Mouse (Mus musculus) MEL (cell line): ENCODE data around the gene Catsper4. TPM values are rescaled to one million over a fixed set of nuclear protein-coding genes. Genes with fewer than 3 reads are reported as not detected.

Experiments
- DNase-seq: peaks from one replicate; pipeline ENCODE4 v3.0.0; 2011; ENCODE audit warnings: low read depth, low spot score
- H3K27ac ChIP-seq: 2 replicates; pipeline ENCODE4 v1.5.1; 2012; ENCODE audit warnings: low read depth, mild to moderate bottlenecking, control low read depth, low read length, moderate library complexity; ENCODE audit not compliant: control insufficient read depth
- H3K27me3 ChIP-seq, 2 experiments: fragments of 150-350 bp in 1 of 2; sonication (generic) in 1 of 2; 2 replicates each; pipeline ENCODE4 v1.6.1; 2012; ENCODE audit warnings: low read length in 2 of 2, mild to moderate bottlenecking in 2 of 2, improper control_type of control experiment in 1 of 2, moderate library complexity in 1 of 2; ENCODE audit not compliant: insufficient read depth in 2 of 2, control insufficient read depth in 1 of 2
- H3K36me3 ChIP-seq, 2 experiments: 2 replicates each; pipeline ENCODE4 v1.6.1; 2012 to 2014; ENCODE audit warnings: low read length in 2 of 2, improper control_type of control experiment in 1 of 2, inconsistent platforms in 1 of 2, mild to moderate bottlenecking in 1 of 2; ENCODE audit not compliant: insufficient read depth in 2 of 2, control insufficient read depth in 1 of 2
- H3K4me1 ChIP-seq, 2 experiments: fragments of 150-350 bp in 1 of 2; sonication (generic) in 1 of 2; 2 replicates each; pipeline ENCODE4 v1.6.1; 2012; ENCODE audit warnings: low read length in 2 of 2, improper control_type of control experiment in 1 of 2, mild to moderate bottlenecking in 1 of 2; ENCODE audit not compliant: insufficient read depth in 2 of 2, control insufficient read depth in 1 of 2
- H3K4me3 ChIP-seq, 2 experiments: fragments of 150-350 bp in 1 of 2; sonication (generic) in 1 of 2; 2 replicates each; pipeline ENCODE4 v1.5.1; 2012; ENCODE audit warnings: low read depth in 2 of 2, low read length in 2 of 2, mild to moderate bottlenecking in 2 of 2, moderate library complexity in 2 of 2, control low read depth in 1 of 2, improper control_type of control experiment in 1 of 2; ENCODE audit not compliant: control insufficient read depth in 1 of 2, insufficient read depth in 1 of 2
- H3K79me2 ChIP-seq: 2 replicates; pipeline ENCODE4 v1.6.1; 2012; ENCODE audit warnings: mild to moderate bottlenecking, low read length, moderate library complexity; ENCODE audit not compliant: control insufficient read depth, poor library complexity, insufficient read depth
- H3K9ac ChIP-seq: 2 replicates; pipeline ENCODE4 v1.6.1; 2012; ENCODE audit warnings: low read depth, mild to moderate bottlenecking, control low read depth, low read length, moderate library complexity; ENCODE audit not compliant: control insufficient read depth, poor library complexity, severe bottlenecking
- H3K9me3 ChIP-seq: fragments of 150-350 bp; sonication (generic); replicated peaks from 2 replicates; pipeline ENCODE4 v1.6.1; 2012; ENCODE audit warnings: mild to moderate bottlenecking, low read length, improper control_type of control experiment, moderate library complexity; ENCODE audit not compliant: insufficient read depth
- BHLHE40 ChIP-seq: IDR thresholded peaks from 2 replicates; pipeline ENCODE4 v1.6.1; 2012; ENCODE audit warnings: low read depth, mild to moderate bottlenecking, inconsistent platforms, low read length, improper control_type of control experiment, borderline replicate concordance
- CHD2 ChIP-seq: IDR thresholded peaks from 2 replicates; pipeline ENCODE4 v1.6.1; 2011; ENCODE audit warnings: low read length, improper control_type of control experiment
- CTCF ChIP-seq, 3 experiments: IDR thresholded peaks in 2 of 3; conservative IDR thresholded peaks in 1 of 3; 2 replicates each; pipeline ENCODE4 v1.5.1; 2011 to 2012; ENCODE audit warnings: low read length in 3 of 3, low read depth in 2 of 3, mild to moderate bottlenecking in 2 of 3, improper control_type of control experiment in 1 of 3, inconsistent platforms in 1 of 3, mixed read lengths in 1 of 3, moderate library complexity in 1 of 3; ENCODE audit not compliant: control insufficient read depth in 1 of 3, insufficient read depth in 1 of 3, poor library complexity in 1 of 3, severe bottlenecking in 1 of 3
- E2F4 ChIP-seq: IDR thresholded peaks from 2 replicates; pipeline ENCODE4 v1.6.1; 2011; ENCODE audit warnings: low read depth, low read length, improper control_type of control experiment, borderline replicate concordance
- EP300 ChIP-seq, 2 experiments: IDR thresholded peaks; 2 replicates each; pipeline ENCODE4 v1.6.1; 2011; ENCODE audit warnings: improper control_type of control experiment in 2 of 2, low read length in 2 of 2, low read depth in 1 of 2, mild to moderate bottlenecking in 1 of 2
- ETS1 ChIP-seq: IDR thresholded peaks from 2 replicates; pipeline ENCODE4 v1.6.1; 2012; ENCODE audit warnings: low read depth, mild to moderate bottlenecking, inconsistent platforms, low read length, improper control_type of control experiment, moderate library complexity
- GATA1 ChIP-seq: IDR thresholded peaks from 2 replicates; pipeline ENCODE4 v1.6.1; 2011; ENCODE audit warnings: low read depth, low read length, improper control_type of control experiment
- KAT2A ChIP-seq: conservative IDR thresholded peaks from 2 replicates; pipeline ENCODE4 v1.6.1; 2012; ENCODE audit warnings: low read depth, low read length, improper control_type of control experiment, inconsistent platforms
- MAFK ChIP-seq: IDR thresholded peaks from 2 replicates; pipeline ENCODE4 v1.6.1; 2011; ENCODE audit warnings: low read depth, mild to moderate bottlenecking, low read length, improper control_type of control experiment, borderline replicate concordance
- MAX ChIP-seq: IDR thresholded peaks from 2 replicates; pipeline ENCODE4 v1.6.1; 2011; ENCODE audit warnings: low read length, improper control_type of control experiment
- MXI1 ChIP-seq: IDR thresholded peaks from 2 replicates; pipeline ENCODE4 v1.6.1; 2011; ENCODE audit warnings: mild to moderate bottlenecking, low read depth, low read length, improper control_type of control experiment
- MYB ChIP-seq: IDR thresholded peaks from 2 replicates; pipeline ENCODE4 v1.6.1; 2011; ENCODE audit warnings: mild to moderate bottlenecking, low read depth, low read length, improper control_type of control experiment
- MYC ChIP-seq: IDR thresholded peaks from 2 replicates; pipeline ENCODE4 v1.6.1; 2011; ENCODE audit warnings: low read depth, mild to moderate bottlenecking, low read length, improper control_type of control experiment, moderate library complexity
- NELFE ChIP-seq: IDR thresholded peaks from 2 replicates; pipeline ENCODE4 v1.6.1; 2011; ENCODE audit warnings: low read depth, low read length, improper control_type of control experiment
- POLR2A ChIP-seq, 2 experiments: IDR thresholded peaks; 2 replicates each; pipeline ENCODE4 v1.6.1; 2011 to 2012; ENCODE audit warnings: low read length in 2 of 2, mild to moderate bottlenecking in 2 of 2, control low read depth in 1 of 2, improper control_type of control experiment in 1 of 2, low read depth in 1 of 2, moderate library complexity in 1 of 2; ENCODE audit not compliant: control insufficient read depth in 1 of 2, insufficient read depth in 1 of 2, poor library complexity in 1 of 2
- RCOR1 ChIP-seq: IDR thresholded peaks from 2 replicates; pipeline ENCODE4 v1.6.1; 2012; ENCODE audit warnings: low read depth, mild to moderate bottlenecking, inconsistent platforms, low read length, improper control_type of control experiment
- SIN3A ChIP-seq: IDR thresholded peaks from 2 replicates; pipeline ENCODE4 v1.6.1; 2012; ENCODE audit warnings: low read length, improper control_type of control experiment, inconsistent platforms
- SMC3 ChIP-seq: IDR thresholded peaks from 2 replicates; pipeline ENCODE4 v1.6.1; 2011; ENCODE audit warnings: low read depth, low read length, improper control_type of control experiment
- TAL1 ChIP-seq: IDR thresholded peaks from 2 replicates; pipeline ENCODE4 v1.6.1; 2012; ENCODE audit warnings: mild to moderate bottlenecking, inconsistent platforms, low read length, moderate library complexity, mixed read lengths
- TBP ChIP-seq: IDR thresholded peaks from 2 replicates; pipeline ENCODE4 v1.8.0; 2011; ENCODE audit warnings: low read depth, low read length, improper control_type of control experiment
- TCF12 ChIP-seq: IDR thresholded peaks from 2 replicates; pipeline ENCODE4 v1.6.1; 2014; ENCODE audit warnings: low read depth, mild to moderate bottlenecking, inconsistent platforms, low read length, improper control_type of control experiment, moderate library complexity
- ZC3H11A ChIP-seq: IDR thresholded peaks from 2 replicates; pipeline ENCODE4 v1.6.1; 2012; ENCODE audit warnings: low read depth, mild to moderate bottlenecking, inconsistent platforms, low read length, improper control_type of control experiment
- polyA plus RNA-seq, 2 experiments: library from polyadenylated mRNA; stranded (reverse) in 1 of 2; unstranded in 1 of 2; fragments of >175 nt in 1 of 2; fragments of >200 nt in 1 of 2; gene quantifications; 2 replicates each; pipeline versions ENCODE4 v1.2.1 to v1.2.4; 2012; ENCODE audit warnings: low replicate concordance in 2 of 2, low read depth in 1 of 2; ENCODE audit not compliant: insufficient read length in 2 of 2, insufficient read depth in 1 of 2, missing spikeins in 1 of 2
- total RNA-seq: library from RNA; depleted of rRNA; stranded (reverse); fragments of 300-350 nt; gene quantifications from 2 replicates; pipeline ENCODE4 v1.2.3, GENCODE M21; 2012

Catsper4 gene
- total and polyA plus RNA-seq, 3 experiments, result not detected

DNA sequence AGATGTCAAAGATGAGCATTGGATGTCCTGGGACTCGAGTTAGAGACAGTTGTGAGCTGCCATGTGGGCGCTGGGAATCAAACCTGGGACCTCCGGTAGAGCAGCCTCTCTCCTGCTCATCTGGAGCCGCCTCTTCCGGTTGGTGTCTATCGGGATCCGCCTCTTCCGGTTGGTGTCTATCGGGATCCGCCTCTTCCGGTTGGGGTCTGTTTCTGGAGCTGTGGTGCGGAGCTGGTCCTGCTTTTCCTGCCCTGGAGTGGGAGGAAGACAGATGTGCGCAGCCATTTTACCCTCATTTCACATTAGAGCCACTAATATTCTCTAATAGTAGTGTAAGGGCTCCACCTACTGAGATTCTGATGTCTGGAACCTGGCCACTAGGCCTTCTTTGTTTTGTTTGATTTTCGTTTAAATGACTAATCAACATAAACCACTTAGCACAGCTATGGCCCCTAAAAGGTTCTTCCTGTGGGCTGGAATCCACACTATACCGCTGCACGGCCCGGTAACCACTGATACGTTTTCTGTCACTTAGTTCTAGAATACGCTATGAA, 41.0 kb upstream of the Catsper4 start:
- Histone ChIP-seq H3K79me2 (no peaks in the 10 kb centered on the region), H3K27me3 (no peaks in the 10 kb centered on the region), H3K4me3 (no peak overlapping the region), H3K4me1 (peaks cover 0 to 6% of the 10 kb centered on the region in 2 experiments; a peak in 2 of 4 replicates), H3K9ac (no peak overlapping the region), H3K9me3 (no peaks in the 10 kb centered on the region), H3K36me3 (peaks cover 0 to 4% of the 10 kb centered on the region in 2 experiments; a peak in 2 of 4 replicates), H3K27ac (no peak overlapping the region)
- no peak for TF ChIP-seq TAL1
- peak in 1 of 3 experiments; percentile 2; a peak in 1 of 6 replicates for TF ChIP-seq CTCF (IDR thresholded peaks at IDR 0.05 in 2 of 3, conservative IDR thresholded peaks at IDR 0.05 in 1 of 3; ENCODE audit: control insufficient read depth in 1 of 3, insufficient read depth in 1 of 3, low read depth in 2 of 3, low read length in 3 of 3, poor library complexity in 1 of 3, severe bottlenecking in 1 of 3)
- no peak for DNase-seq

GRCm38 (mm10) chr4:134265860-134266585, 38.8 kb upstream of the Catsper4 start:
- Histone ChIP-seq H3K27me3 (no peaks in the 10 kb centered on the region), H3K9ac (no peak overlapping the region), H3K9me3 (no peaks in the 10 kb centered on the region), H3K4me3 (no peak overlapping the region), H3K36me3 (no peaks in the 10 kb centered on the region), H3K79me2 (no peaks in the 10 kb centered on the region), H3K4me1 (no peaks in the 10 kb centered on the region), H3K27ac (no peak overlapping the region)
- TF ChIP-seq NELFE (no peak), SIN3A (no peak), E2F4 (no peak), MYB (no peak), MAX (no peak), SMC3 (no peak), GATA1 (no peak), TBP (no peak), KAT2A (no peak), MYC (no peak), RCOR1 (no peak), BHLHE40 (no peak), MAFK (no peak), ETS1 (no peak), CHD2 (no peak), ZC3H11A (no peak), POLR2A (IDR thresholded peaks at IDR 0.05; ENCODE audit: control insufficient read depth in 1 of 2, insufficient read depth in 1 of 2, low read depth in 1 of 2, low read length in 2 of 2, poor library complexity in 1 of 2) (no peak), TCF12 (no peak), MXI1 (no peak), EP300 (IDR thresholded peaks at IDR 0.05; ENCODE audit: low read depth in 1 of 2, low read length in 2 of 2) (no peak)
- no peak for DNase-seq
